Mouse (Mus musculus) myocyte (in vitro differentiated cells): ENCODE data around the gene Mthfd2.

Source experiments
- CEBPB ChIP-seq: IDR thresholded peaks from 2 replicates; pipeline ENCODE4 v1.6.1; 2011; ENCODE audit warnings: mild to moderate bottlenecking, moderate library complexity; ENCODE audit not compliant: poor library complexity, insufficient read depth, severe bottlenecking
- E2F4 ChIP-seq: IDR thresholded peaks from one replicate; pipeline ENCODE4 v1.6.1; 2011; ENCODE audit warnings: mild to moderate bottlenecking, control low read depth, moderate library complexity; ENCODE audit not compliant: insufficient read depth
- MAX ChIP-seq: IDR thresholded peaks from one replicate; pipeline ENCODE4 v1.6.1; 2011; ENCODE audit warnings: low read depth, mild to moderate bottlenecking, control low read depth
- MYOD1 ChIP-seq, 3 experiments: IDR thresholded peaks; one replicate each; pipeline ENCODE4 v1.6.1; 2011; ENCODE audit warnings: control low read depth in 2 of 3, low read depth in 2 of 3, mild to moderate bottlenecking in 2 of 3, moderate library complexity in 1 of 3; ENCODE audit not compliant: insufficient read length in 2 of 3, control insufficient read depth in 1 of 3
- MYOG ChIP-seq, 3 experiments: IDR thresholded peaks; one replicate each; pipeline ENCODE4 v1.6.1; 2011; ENCODE audit warnings: control low read depth in 2 of 3, low read depth in 2 of 3, mild to moderate bottlenecking in 2 of 3; ENCODE audit not compliant: insufficient read length in 2 of 3, control insufficient read depth in 1 of 3, insufficient read depth in 1 of 3
- POLR2A ChIP-seq: IDR thresholded peaks from one replicate; pipeline ENCODE4 v1.6.1; 2011; ENCODE audit warnings: low read depth, mild to moderate bottlenecking, control low read depth, moderate library complexity; ENCODE audit not compliant: insufficient read length
- REST ChIP-seq: IDR thresholded peaks from one replicate; pipeline ENCODE4 v1.6.1; 2011; ENCODE audit warnings: mild to moderate bottlenecking, control low read depth, moderate library complexity; ENCODE audit not compliant: insufficient read depth, insufficient read length
- TCF12 ChIP-seq: IDR thresholded peaks from one replicate; pipeline ENCODE4 v1.6.1; 2011; ENCODE audit warnings: mild to moderate bottlenecking, control low read depth; ENCODE audit not compliant: poor library complexity, insufficient read depth, severe bottlenecking
- TCF3 ChIP-seq: IDR thresholded peaks from one replicate; pipeline ENCODE4 v1.6.1; 2011; ENCODE audit warnings: low read depth, control low read depth; ENCODE audit not compliant: insufficient read length
- USF1 ChIP-seq: IDR thresholded peaks from one replicate; pipeline ENCODE4 v1.6.1; 2011; ENCODE audit warnings: low read depth, mild to moderate bottlenecking, control low read depth, moderate library complexity

- TF ChIP-seq CEBPB (no peak), TCF12 (no peak), POLR2A (no peak), MYOG (IDR thresholded peaks at IDR 0.05; ENCODE audit: control insufficient read depth in 1 of 3, insufficient read depth in 1 of 3, insufficient read length in 2 of 3, low read depth in 2 of 3) (no peak), USF1 (no peak), REST (no peak), MAX (no peak), E2F4 (no peak), MYOD1 (IDR thresholded peaks at IDR 0.05; ENCODE audit: control insufficient read depth in 1 of 3, insufficient read length in 2 of 3, low read depth in 2 of 3) (no peak), TCF3 (no peak)
Observed at GRCm38 (mm10) chr6:83300447-83301229, 25.1 kb downstream of the Mthfd2 start.
